Mouse (Mus musculus) limb, embryonic 15.5 days (tissue): ENCODE measurements at regions not wholly inside any gene's neighbourhood (a gene's known extent, or its start where the extent isn't known, plus 50 kb on each side); places are given as distances from the start of the nearest gene placed in this dataset.
A peak's percentile ranks its signal among the peaks of the same experiment; 100 is the strongest.

ENCODE experiments used
- ATAC-seq: fragments of 200-750 bp; cut with Nextera tagmentation; 2 replicates; pipeline ENCODE4 v1.8.0; 2017; ENCODE audit warnings: low read depth, moderate TSS enrichment; ENCODE audit not compliant: insufficient number of reproducible peaks, low FRiP score, low TSS enrichment
- H3K27ac ChIP-seq: fragments of 300-500 bp; sonication (generic); 2 replicates; pipeline ENCODE4 v1.5.1; 2015; ENCODE audit warnings: moderate library complexity, mild to moderate bottlenecking, inconsistent platforms
- H3K27me3 ChIP-seq: fragments of 300-500 bp; sonication (generic); 2 replicates; pipeline ENCODE4 v1.6.1; 2015; ENCODE audit warnings: inconsistent platforms
- H3K36me3 ChIP-seq: fragments of 300-500 bp; sonication (generic); 2 replicates; pipeline ENCODE4 v1.6.1; 2015; ENCODE audit warnings: inconsistent platforms
- H3K4me1 ChIP-seq: fragments of 300-500 bp; sonication (generic); 2 replicates; pipeline ENCODE4 v1.6.1; 2015; ENCODE audit warnings: inconsistent platforms
- H3K4me2 ChIP-seq: fragments of 300-500 bp; sonication (generic); 2 replicates; pipeline ENCODE4 v1.6.1; 2015; ENCODE audit warnings: mild to moderate bottlenecking, inconsistent platforms
- H3K4me3 ChIP-seq: fragments of 300-500 bp; sonication (generic); 2 replicates; pipeline ENCODE4 v1.5.1; 2015; ENCODE audit warnings: mild to moderate bottlenecking, inconsistent platforms
- H3K9ac ChIP-seq: fragments of 300-500 bp; sonication (generic); 2 replicates; pipeline ENCODE4 v1.6.1; 2015; ENCODE audit warnings: inconsistent platforms
- H3K9me3 ChIP-seq: fragments of 300-500 bp; sonication (generic); 2 replicates; pipeline ENCODE4 v1.6.1; 2016; ENCODE audit warnings: inconsistent platforms
- WGBS: fragments of 180-500 bp; shearing (Covaris S2); methylation state at CpG from one replicate; pipeline ENCODE4 v1.1.7; 2015; 5-methylcytosine and 5-hydroxymethylcytosine counted together

DNA sequence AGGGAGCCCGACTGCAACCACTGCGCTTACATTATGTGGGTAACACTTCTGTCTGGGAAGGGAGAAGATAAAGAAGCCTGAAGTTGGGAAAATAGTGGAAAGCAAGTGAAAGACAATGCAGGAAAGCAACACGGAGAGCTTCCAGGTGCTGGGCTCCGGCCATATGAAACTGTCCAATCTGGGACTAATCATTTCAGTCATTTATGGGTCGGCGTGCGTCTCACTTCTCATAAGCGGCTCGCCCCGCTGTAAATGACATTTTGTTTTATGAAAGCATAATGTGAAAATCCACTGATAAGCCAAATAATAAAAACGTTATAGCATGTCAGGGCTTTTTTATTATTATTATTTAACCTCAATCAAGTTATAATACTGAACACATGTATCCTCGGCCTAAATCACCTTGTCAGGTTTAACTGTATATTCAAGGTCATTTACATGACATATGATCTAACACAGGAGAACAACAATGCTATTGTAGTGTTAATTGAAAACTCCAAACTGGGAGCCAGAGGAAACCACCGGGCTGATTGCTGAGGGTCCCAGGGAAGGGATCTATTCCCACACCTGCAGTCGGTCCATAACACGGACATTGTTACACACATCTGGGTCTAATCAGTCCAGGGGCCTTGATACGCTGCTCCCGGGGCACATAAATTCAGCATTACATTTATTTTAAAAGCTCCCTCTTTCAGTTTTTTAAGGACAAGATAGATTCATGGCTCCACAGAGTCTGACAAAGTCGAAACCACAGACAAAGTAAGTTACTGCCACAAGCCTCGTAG is 332.4 kb downstream of the Etnk1 start:
- Histone ChIP-seq H3K4me2 (peak overlapping the region; percentile 30), H3K4me1 (peaks cover 19% of the 10 kb centered on the region), H3K9ac (no peak overlapping the region), H3K9me3 (no peaks in the 10 kb centered on the region), H3K27me3 (peaks cover 45% of the 10 kb centered on the region), H3K4me3 (no peak overlapping the region), H3K36me3 (no peaks in the 10 kb centered on the region), H3K27ac (no peak overlapping the region)
- 0 out of 2 replicates have a peak, but pooled peaks have one; percentile 16 for ATAC-seq
- 27% methylated on average over 19 of the region's 19 CpGs for WGBS

DNA sequence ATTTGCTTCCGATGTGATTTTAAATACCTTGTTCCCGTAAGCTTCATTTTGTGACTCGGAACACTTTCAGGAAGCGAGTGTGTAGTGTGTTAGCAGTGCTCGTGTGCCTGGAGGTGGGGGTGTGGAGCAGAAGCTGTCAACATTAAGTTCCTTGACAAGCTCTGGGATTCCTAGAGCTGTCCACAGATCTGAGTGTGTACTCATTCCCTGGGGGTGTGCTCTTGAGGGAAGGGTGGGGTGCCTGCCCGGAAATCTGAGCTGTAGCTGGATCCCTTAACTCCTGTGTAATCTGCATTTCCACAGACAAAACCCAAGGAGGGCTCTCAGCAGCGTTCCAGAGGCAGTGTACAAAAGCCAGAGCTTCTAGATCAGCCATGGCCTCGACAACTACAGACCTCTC is 335.8 kb downstream of the Etnk1 start:
- Histone ChIP-seq H3K27ac (no peak overlapping the region), H3K27me3 (peaks cover 32% of the 10 kb centered on the region), H3K4me3 (no peak overlapping the region), H3K9me3 (no peaks in the 10 kb centered on the region), H3K36me3 (no peaks in the 10 kb centered on the region), H3K4me1 (peaks cover 19% of the 10 kb centered on the region), H3K9ac (no peak overlapping the region), H3K4me2 (no peak overlapping the region)
- ATAC-seq, result no peak
- WGBS, result 69% methylated on average over 8 of the region's 8 CpGs

DNA sequence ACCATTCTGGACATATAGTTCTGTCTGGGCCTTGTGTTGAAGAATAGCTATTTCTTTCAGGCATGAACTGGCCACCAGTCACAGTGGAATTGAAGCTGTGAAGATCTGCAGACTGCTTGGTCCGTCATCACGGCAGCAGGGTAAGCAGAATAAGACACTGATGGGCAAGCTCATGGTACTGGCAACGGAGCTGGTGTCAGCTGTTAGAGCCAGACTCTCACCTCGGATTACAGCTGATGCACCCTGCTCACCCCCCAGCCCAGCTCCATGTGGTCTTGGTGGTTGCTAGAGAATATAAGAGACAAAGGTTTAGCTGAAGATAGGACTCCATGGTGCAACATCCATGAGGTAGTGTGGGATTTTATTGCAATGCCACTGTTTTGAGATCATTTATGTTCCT is 336.9 kb downstream of the Etnk1 start:
- Histone ChIP-seq H3K4me3 (no peak overlapping the region), H3K9ac (no peak overlapping the region), H3K27ac (no peak overlapping the region), H3K9me3 (no peaks in the 10 kb centered on the region), H3K27me3 (peaks cover 21% of the 10 kb centered on the region), H3K4me2 (no peak overlapping the region), H3K36me3 (no peaks in the 10 kb centered on the region), H3K4me1 (peaks cover 15% of the 10 kb centered on the region)
- ATAC-seq, result no peak
- 86% methylated on average over 4 of the region's 4 CpGs for WGBS

- Histone ChIP-seq H3K9ac (no peak overlapping the region), H3K4me3 (no peak overlapping the region), H3K4me1 (no peaks in the 10 kb centered on the region), H3K27me3 (0 out of 2 replicates have a peak, but pooled peaks cover 3% of the 10 kb centered on the region), H3K27ac (no peak overlapping the region), H3K9me3 (no peaks in the 10 kb centered on the region), H3K36me3 (no peaks in the 10 kb centered on the region), H3K4me2 (no peak overlapping the region)
- 89% methylated on average over 5 of the region's 5 CpGs for WGBS
- ATAC-seq, result no peak
Observed at GRCm38 (mm10) chr6:143513459-143513858, 346.4 kb downstream of the Etnk1 start.

GRCm38 (mm10) chr6:143515137-143515536 is 348.1 kb downstream of the Etnk1 start:
- 80% methylated on average over 12 of the region's 12 CpGs for WGBS
- Histone ChIP-seq H3K36me3 (no peaks in the 10 kb centered on the region), H3K4me1 (no peaks in the 10 kb centered on the region), H3K27me3 (0 out of 2 replicates have a peak, but pooled peaks cover 6% of the 10 kb centered on the region), H3K27ac (no peak overlapping the region), H3K4me3 (no peak overlapping the region), H3K9me3 (no peaks in the 10 kb centered on the region), H3K4me2 (no peak overlapping the region), H3K9ac (no peak overlapping the region)
- ATAC-seq, result no peak

- H3K4me1 ChIP-seq, result no peaks in the 10 kb centered on the region
- no peak overlapping the region for H3K4me2 ChIP-seq
- H3K27me3 ChIP-seq, result 0 out of 2 replicates have a peak, but pooled peaks cover 6% of the 10 kb centered on the region
- H3K4me3 ChIP-seq, result no peak overlapping the region
- H3K27ac ChIP-seq, result no peak overlapping the region
- no peaks in the 10 kb centered on the region for H3K36me3 ChIP-seq
- H3K9me3 ChIP-seq, result no peaks in the 10 kb centered on the region
- H3K9ac ChIP-seq, result no peak overlapping the region
- ATAC-seq, result no peak
- 85% methylated on average over 1 of the region's 1 CpGs for WGBS
Observed at GRCm38 (mm10) chr6:143516746-143517145, 349.7 kb downstream of the Etnk1 start.

- Histone ChIP-seq H3K27ac (no peak overlapping the region), H3K4me1 (no peaks in the 10 kb centered on the region), H3K9me3 (no peaks in the 10 kb centered on the region), H3K4me2 (no peak overlapping the region), H3K4me3 (no peak overlapping the region), H3K27me3 (0 out of 2 replicates have a peak, but pooled peaks cover 6% of the 10 kb centered on the region), H3K9ac (no peak overlapping the region), H3K36me3 (no peaks in the 10 kb centered on the region)
- no peak for ATAC-seq
- 74% methylated on average over 8 of the region's 8 CpGs for WGBS
Observed at GRCm38 (mm10) chr6:143518476-143518875, 351.5 kb downstream of the Etnk1 start.

- no peak overlapping the region for H3K4me2 ChIP-seq
- peaks cover 9% of the 10 kb centered on the region; the same call in 1 of the 2 replicates for H3K27me3 ChIP-seq
- H3K4me1 ChIP-seq, result no peaks in the 10 kb centered on the region
- WGBS, result 92% methylated on average over 5 of the region's 5 CpGs
- no peak overlapping the region for H3K4me3 ChIP-seq
- H3K9ac ChIP-seq, result no peak overlapping the region
- H3K36me3 ChIP-seq, result no peaks in the 10 kb centered on the region
- ATAC-seq, result no peak
- no peaks in the 10 kb centered on the region for H3K9me3 ChIP-seq
- H3K27ac ChIP-seq, result no peak overlapping the region
Observed at GRCm38 (mm10) chr6:143519668-143520067, 352.6 kb downstream of the Etnk1 start.

DNA sequence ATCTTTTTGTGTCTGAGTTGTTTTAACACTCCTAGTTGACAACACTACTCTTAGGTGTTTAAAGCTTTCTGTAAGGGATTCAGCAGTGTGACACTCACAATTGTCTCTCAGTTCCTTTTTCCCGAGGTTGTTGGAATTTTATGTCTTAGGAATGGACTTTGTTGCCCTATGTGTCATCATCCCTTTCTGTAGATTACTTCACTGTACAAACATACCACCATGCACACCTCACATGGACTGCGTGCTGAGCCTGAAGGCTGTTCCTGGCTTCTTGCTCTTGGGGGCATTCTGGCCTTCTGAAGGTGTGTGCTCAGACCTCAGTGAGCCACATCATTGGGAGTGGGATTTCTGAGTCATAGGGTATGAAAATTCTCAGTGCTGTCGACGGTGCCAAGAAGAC is 358.1 kb downstream of the Etnk1 start:
- Histone ChIP-seq H3K9ac (no peak overlapping the region), H3K9me3 (no peaks in the 10 kb centered on the region), H3K27ac (no peak overlapping the region), H3K4me3 (no peak overlapping the region), H3K4me2 (no peak overlapping the region), H3K27me3 (peaks cover 6% of the 10 kb centered on the region; the same call in 1 of the 2 replicates), H3K4me1 (no peaks in the 10 kb centered on the region), H3K36me3 (no peaks in the 10 kb centered on the region)
- ATAC-seq, result no peak
- WGBS, result 85% methylated on average over 4 of the region's 4 CpGs

GRCm38 (mm10) chr6:143528898-143529297 is 361.9 kb downstream of the Etnk1 start:
- peaks cover 22% of the 10 kb centered on the region; the same call in 1 of the 2 replicates for H3K4me1 ChIP-seq
- no peak overlapping the region for H3K4me3 ChIP-seq
- no peaks in the 10 kb centered on the region for H3K36me3 ChIP-seq
- no peaks in the 10 kb centered on the region for H3K9me3 ChIP-seq
- no peak overlapping the region for H3K9ac ChIP-seq
- peaks cover 3% of the 10 kb centered on the region; the same call in 1 of the 2 replicates for H3K27me3 ChIP-seq
- H3K27ac ChIP-seq, result no peak overlapping the region
- no peak for ATAC-seq
- H3K4me2 ChIP-seq, result no peak overlapping the region
- WGBS, result 90% methylated on average over 7 of the region's 7 CpGs

DNA sequence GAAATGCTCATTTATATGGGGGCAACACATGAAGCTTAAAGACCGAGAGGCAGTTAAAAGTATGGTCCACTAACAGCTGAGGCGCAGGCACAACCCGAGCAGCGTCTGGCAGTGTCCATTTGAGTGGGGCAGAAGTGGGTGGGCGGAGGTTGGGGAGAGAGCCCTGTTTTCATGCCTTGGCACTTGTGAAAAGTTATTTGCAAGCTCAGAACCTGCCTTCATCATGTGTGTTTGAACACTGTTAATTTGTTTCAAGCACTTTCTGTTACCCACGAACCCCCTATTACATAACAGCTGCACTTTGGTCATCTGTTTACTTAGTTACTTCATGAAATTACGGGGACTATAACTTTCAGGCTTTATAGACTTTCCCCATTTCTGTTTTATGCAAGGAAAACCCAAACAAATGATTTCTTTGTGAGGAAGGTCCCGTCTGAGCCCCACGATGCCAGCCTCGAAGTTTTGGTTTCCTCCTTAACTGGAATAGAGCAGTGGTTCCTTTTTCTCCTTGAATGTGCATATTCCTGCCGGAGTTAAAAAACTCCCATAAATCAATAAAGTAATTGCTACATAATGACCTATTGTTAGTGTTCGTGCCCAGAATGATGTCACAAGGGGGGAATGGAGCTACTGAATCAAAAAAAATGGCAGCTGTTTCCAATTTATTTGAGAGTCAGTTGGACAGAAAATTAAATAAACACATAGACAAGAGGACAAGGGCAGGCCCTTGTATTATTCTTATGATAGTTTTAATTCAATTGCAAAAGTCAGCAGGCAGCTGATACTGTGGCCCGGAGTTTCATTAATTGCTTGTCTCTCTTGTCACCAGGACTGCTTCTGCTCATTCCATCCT is 363.6 kb downstream of the Etnk1 start:
- Histone ChIP-seq H3K36me3 (no peaks in the 10 kb centered on the region), H3K27ac (peak overlapping the region; percentile 79), H3K9me3 (no peaks in the 10 kb centered on the region), H3K4me3 (no peak overlapping the region), H3K4me1 (peaks cover 24% of the 10 kb centered on the region; the same call in 1 of the 2 replicates), H3K27me3 (no peaks in the 10 kb centered on the region), H3K4me2 (no peak overlapping the region), H3K9ac (no peak overlapping the region)
- 22% methylated on average over 13 of the region's 13 CpGs for WGBS
- ATAC-seq, result peak; percentile 63

- H3K4me2 ChIP-seq, result no peak overlapping the region
- H3K9ac ChIP-seq, result no peak overlapping the region
- H3K36me3 ChIP-seq, result no peaks in the 10 kb centered on the region
- WGBS, result 11% methylated on average over 6 of the region's 6 CpGs
- no peaks in the 10 kb centered on the region for H3K27me3 ChIP-seq
- H3K4me1 ChIP-seq, result peaks cover 24% of the 10 kb centered on the region; the same call in 1 of the 2 replicates
- no peaks in the 10 kb centered on the region for H3K9me3 ChIP-seq
- H3K27ac ChIP-seq, result peak overlapping the region; percentile 79
- no peak for ATAC-seq
- H3K4me3 ChIP-seq, result no peak overlapping the region
Observed at GRCm38 (mm10) chr6:143531477-143531876, 364.5 kb downstream of the Etnk1 start.
